Mouse (Mus musculus) kidney, postnatal 4 days (tissue): Measurements from ENCODE around the gene Ptcd1.
A peak's percentile ranks its signal among the peaks of the same experiment; 100 is the strongest.
"Not testable (repeated sequence)": the region's sequence is repeated elsewhere in the genome, so short reads cannot be mapped to it uniquely, and the experiment has no call there.

Experiments
- DNase-seq, 2 experiments: peaks; one replicate each; pipeline ENCODE4 v3.0.0; 2021; ENCODE audit warnings: mixed read lengths in 2 of 2

Ptcd1 gene

DNA sequence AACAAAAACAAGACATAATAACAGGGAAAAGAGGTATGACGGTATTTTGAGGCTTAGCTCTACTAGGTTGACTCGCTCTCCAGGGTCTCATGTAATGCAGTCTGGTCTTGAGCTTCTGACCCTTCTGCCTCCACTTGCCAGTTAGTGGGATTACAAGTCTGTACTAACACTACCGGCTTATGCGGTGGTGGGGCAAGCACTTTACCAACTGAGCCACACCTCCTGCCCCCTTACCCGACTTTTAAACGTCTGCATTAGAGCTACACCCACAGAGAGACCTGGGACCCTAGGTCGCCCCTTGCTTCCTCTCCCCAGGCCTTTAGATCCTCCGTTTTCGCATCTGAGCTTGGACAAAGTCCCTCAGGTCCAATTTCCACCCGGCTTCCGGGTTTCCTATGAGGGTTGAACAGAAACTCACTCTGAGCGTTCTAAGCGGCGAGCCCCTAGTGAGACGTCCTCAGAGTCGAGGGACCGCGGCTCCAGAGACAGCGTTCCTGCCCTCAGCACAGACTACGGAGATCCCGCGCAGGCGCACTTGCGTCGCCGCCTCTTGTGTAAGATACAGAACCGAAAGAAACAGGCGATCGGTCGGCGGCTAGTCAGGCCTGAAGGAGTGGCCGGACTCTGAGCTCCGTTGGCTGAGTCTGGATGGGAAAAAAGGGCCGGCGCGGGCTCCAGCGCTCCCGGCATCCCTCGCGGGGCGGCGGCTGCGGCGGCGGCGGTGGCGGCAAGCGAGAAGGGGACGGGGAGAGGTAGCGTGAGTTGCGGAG lies at the start of gene Ptcd1, which contains the start of gene Cpsf4:
Gene Ptcd1 (minus strand): TSS at position 573 of the 770 bp plus-strand sequence.
Gene Cpsf4 (plus strand): TSS at position 678 of the 770 bp plus-strand sequence.
- DNase-seq, result peak; percentile 99 to 100

DNA sequence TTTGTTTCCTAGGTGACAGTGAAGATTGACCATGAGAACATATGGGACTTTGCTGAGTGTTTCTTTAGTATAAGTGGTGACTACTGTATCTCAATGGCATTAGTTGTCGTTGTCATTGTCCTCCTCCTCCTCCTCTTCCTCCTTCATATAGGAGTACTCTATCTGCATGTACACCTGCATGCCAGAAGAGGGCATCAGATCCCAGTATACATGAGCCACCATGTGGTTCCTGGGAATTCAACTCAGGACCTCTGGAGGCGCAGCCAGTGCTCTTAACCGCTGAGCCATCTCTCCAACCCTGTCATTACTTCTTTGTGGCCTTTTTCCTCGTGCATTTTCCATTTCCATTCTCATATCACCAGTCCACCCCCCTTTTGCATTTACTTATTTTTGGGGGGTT lies 47.8 kb upstream of the Ptcd1 start:
- DNase-seq, result no peak

DNA sequence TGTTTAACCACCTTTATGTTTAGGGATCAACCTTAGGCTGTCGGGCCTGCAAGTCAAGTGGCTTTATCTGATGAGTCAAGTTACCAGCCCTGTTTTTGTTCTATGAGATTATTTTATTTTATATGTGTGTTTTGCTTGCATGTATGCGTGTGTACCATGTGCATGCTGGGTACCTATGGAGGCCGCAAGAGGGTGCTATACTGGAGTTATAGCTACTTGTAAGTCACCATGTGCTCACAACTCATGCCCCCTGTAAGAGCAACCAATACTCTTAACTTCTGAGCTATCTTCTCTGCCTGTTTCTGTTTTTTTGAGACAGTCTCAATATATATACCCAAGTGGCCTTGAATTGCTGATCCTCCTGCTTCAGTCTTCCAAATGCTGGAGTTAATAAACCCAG lies 46.6 kb upstream of the Ptcd1 start:
- DNase-seq, result no peak

DNA sequence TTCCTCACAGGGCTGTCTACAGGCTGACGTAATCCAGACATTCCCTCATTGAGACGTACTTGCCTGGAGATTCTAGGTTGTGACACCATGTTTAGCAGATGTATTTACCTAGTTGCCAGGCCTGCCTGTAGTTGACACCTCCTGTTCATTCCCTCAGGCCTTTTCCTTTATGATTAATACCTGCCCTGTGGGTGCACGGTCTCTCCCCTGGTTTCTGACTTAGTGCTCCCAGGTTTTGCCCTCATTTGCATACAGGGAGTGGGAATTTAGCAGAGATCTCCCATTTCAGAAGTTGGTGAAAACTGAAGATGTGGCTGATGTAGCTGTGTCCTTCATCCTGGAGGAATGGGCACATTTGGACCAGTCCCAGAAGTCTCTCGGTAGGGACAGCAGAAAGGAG lies 45.3 kb upstream of the Ptcd1 start:
- no peak for DNase-seq

DNA sequence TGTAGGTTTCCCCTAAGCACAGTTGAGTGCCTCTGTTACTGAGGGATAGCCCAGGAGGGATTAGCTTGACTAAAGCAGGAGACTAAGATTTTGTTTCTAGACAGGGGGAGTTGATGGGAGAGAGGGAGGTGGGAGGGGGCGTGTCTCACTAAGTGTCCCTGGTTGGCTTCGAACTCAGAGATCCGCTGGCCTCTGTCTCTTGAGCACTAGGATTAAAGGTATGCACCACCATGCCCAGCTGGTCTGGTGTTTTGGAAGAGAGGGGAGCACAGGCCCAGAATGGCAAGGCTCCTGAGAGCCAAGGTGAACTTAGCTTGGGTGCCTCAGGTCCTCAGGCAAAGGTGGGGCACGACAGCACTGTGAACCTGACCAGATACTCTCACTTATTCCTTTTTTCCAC lies 44.4 kb upstream of the Ptcd1 start:
- no peak for DNase-seq

DNA sequence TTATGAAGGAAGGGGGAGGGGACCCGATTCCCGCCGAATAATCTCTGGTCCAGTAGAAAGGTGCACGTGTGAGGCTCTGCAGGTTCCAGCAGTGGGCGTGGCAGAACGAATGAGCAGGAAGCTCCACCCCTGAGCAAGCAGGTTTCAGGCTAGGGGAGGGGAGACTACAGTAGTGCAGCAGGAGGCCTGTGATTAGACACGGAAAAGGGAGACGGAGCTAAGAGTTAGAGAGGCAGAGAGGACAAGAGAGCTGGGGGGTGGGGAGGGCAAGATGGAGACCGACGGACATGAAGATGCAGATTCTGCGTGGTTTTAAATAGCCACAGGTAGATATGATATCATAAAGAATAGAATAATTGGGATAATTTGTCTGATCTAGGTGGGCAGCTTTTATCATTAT lies 41.5 kb upstream of the Ptcd1 start:
- not testable (repeated sequence) for DNase-seq

DNA sequence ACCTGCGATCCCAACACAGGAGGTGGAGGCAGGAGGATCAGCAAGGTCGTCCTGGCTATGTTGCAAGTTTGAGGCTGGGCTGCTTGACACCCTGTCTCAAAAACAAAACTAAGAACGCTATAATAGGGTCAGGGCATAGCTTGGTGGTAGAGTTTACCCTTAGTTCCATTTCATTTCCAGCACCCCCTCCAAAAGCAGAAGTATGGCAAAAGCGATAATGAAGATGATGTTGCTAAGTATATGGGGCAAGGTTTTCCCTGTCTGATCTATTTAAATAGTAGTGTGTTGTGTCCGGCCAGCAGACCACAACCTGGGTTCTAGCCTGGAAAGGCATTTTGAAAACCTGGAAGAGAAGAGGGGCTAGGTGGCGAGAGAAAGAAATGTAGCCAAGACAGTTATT lies 41.0 kb upstream of the Ptcd1 start:
- DNase-seq, result no peak

DNA sequence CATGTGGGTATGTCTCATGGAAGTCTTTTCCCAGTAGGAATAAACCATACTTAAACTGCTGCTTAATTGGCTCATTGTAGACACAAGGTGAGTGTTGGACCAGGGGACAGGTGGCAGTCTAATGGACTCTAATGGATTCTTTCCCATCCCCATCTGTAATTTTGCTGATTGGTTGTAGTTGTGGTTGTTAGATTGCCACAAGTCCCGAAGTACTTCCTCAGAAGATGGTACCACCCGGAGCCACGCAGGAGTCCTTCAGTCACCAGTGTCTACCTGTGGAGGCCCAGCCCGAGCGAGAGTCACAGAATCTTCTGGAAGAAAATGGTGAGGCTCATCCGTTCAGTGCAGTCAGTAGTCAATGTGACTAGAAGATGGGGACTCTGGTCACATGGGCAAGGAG lies 40.5 kb upstream of the Ptcd1 start:
- no peak for DNase-seq

DNA sequence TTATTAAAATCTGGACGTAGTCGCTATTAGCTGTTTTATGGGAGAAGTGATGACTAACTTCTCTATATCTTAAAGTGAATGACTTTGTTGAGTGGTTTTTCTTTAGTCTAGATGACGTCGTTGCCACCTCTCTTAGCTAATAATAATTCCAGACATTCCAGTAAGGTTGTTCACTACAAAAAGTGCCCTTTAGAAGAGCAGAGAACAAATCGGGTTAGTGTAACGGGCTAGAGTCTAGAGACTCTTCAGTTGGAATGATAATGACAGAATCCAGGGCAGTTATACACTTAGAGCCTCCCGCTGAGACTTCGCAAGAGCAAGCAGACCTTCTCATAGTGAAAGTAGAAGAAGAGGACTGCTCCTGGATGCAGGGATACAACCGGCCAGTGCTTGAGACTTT lies 38.1 kb upstream of the Ptcd1 start:
- DNase-seq, result peak in 1 of 2 experiments; percentile 17

DNA sequence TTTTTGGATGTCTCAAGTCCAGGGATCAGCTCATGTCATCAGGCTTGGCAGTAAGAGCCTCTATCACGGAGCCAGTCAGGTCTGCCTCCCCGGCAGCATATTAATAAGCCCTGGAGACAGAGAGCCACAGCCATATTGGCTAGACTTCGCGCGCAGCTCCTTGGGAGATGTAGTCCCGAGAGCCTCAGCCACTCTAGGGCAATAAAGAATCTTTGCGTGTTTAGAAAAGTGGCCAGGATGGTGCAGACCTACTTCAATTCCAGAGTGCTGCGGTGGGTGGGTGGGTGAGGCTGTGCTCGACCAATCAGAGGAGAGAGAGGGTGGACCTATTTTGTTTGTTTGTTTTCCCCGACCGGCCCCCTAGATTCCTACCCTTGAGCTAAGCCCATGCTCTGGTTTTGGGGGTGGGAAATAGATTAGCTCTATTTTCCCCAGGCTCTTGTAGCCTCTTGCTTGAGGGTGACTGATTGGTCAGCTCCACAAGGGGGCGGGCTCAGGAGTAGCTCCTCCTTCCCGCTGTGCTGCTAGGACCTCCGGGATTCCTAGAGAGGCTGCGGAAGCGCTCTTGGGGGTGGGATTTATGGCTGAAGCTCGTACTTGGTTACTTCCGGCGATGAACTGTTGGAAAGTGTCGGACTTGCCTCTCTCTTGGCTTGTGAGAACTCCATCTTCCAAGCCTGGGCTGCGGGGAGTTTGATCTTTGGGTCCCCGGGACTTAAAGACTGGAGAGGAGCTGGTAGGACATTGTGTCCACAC lies 37.2 kb upstream of the Ptcd1 start, which contains the start of gene Zkscan5:
Gene Zkscan5 (plus strand): TSS at position 627 of the 756 bp plus-strand sequence.
- DNase-seq, result peak; percentile 99

DNA sequence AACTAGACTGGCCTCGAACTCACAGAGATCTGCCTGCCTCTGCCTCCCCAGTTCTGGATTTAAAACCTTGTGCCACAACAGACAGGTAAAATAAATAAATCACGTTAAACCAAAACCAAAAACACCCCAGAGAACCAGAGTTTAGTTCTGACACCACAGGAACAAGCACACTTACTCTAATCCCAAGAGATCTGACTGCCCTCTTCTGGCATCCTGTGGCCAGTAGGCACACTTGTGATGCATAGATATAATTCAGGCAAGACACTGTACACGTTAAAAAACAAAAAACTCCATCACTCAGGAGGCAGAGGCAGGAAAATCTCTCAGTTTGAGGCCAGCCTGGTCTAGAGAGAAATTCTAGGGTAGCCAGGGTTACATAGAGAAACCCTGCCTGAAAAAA lies 35.5 kb upstream of the Ptcd1 start:
- no peak for DNase-seq

DNA sequence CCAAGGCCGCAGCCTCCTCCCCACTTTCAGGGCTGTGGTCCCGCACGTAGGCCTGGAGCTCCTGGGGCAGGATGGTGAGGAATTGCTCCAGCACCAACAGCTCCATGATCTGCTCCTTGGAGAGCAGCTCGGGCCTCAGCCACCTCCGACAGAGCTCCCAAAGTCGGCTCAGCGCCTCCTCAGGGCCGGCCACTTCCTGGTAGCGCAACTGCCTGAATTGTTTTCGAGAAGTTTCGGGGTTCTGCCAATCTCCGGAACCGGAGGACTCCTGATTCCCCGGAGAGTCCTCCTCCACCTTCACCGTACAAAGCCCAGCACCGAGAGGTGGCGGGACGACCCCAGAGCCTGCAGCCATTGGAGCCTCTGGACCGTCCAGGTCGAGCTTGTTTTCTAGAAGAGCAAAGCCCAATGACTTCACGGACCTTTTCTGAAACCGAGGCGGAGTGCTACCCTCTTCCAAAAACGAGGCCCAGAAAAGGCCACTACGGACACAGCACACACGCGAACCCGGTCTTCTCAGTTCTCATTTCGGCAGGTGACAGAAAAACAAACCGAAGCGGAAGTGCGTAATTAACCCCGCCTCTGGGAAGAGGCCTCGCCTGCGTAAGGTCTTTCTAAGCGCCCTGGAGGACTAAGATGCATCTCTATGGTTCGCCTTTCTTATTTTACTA lies 34.5 kb upstream of the Ptcd1 start, which contains the start of gene Zkscan14:
Gene Zkscan14 (minus strand): TSS at position 548 of the 671 bp plus-strand sequence.
- DNase-seq, result peak; percentile 77 to 84

DNA sequence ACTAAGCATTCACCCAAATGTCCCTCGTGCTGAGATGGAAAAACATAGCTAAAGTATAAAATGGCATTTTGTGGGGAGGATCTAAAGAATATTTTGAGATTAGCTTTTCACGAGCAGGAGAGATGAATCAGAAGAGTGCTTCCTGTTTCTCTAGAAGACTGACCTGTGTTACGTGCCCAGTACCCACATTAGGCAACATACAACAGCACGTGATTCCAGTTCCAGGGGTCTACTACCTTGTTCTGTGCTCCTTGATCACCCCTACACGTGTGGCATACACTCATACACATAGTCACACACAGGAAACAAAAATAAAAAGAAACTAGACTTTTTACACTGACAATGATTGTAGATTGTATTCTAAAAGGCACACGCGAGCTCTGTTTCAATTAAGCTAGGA lies 33.5 kb upstream of the Ptcd1 start:
- DNase-seq, result no peak

DNA sequence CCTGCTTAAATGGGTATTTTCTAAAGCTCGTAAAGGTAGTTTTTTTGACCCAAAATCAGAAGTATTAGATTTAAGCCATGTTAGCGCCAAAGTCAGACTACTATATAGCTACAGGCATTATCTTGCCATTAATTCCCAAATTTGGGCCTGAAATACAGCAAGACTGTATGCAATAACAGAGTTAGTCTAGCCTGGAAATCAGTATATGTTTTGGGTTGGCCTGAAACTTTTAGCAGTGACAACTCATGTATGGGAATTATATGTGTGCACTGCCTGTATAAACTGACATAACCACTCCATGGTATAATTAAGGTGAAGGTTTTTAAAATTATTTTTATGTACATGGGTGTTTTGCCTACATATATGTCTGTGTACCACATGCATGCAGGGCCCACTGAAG lies 25.1 kb upstream of the Ptcd1 start, which contains the start of gene Atp5j2:
Gene Atp5j2 (minus strand): TSS at position 101 of the 400 bp plus-strand sequence.
- no peak for DNase-seq

DNA sequence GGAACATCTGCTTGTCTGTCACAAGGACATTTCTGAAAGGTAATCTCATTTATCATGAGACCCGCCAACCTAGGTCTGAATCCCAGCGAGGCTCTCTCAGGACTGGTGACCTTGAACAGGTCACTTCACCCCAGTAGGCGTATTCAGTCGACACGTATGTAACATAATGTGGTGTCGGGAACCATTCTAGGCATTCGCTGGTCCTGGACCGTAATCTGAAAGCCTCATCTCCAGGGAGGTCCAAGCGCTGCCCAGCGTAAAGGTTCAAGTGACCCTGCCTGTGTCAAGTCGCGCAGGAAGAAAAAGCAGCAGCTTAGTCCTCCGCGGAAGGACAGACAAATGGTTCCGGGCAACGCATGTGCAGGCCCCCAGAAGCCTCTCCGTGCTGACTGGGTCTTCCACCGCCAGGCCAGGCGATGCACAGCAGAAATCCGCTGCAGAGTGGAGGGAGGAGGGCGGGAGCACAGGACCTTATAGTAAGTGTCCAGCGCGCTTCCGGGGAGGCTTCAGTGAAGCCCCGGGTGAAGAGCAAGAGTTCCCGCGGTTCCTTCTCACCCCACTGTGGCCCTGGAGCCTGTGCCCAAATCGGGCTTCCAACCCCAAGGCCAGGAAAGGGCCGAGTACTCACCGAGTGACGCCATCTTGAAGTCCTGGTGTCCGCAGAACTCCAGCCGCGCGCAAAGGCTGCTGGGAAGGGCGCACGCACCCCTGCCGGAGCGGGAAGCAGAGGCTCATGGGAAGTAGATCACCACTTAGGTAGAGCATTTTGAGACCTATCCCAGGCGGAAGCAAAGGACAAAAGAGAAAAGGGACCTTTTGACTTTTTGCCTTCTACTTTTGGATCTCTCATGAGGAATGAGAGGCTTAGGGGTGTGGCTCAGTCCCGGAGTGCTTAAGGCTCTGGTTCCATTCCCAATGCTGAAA lies 24.2 kb upstream of the Ptcd1 start:
- DNase-seq, result peak; percentile 93 to 96

DNA sequence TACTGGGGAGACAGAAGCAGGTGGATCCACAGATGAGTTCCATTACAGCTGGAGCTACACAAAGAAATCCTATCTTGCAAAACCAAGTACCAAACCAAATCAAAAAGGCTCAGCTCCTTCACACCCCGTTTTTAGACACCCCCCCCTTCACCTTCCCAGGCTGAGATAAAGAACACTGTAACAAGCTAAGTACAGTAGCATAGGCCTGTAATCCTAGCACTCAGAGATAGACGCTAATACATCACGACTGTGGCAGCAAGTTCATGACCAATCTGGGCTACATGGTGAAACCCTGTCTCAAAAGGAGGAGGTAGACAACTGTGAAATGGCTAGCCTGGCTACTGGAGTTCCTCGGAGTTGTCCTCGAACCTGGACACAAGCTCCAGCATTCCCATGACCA lies 23.5 kb upstream of the Ptcd1 start:
- DNase-seq, result no peak

DNA sequence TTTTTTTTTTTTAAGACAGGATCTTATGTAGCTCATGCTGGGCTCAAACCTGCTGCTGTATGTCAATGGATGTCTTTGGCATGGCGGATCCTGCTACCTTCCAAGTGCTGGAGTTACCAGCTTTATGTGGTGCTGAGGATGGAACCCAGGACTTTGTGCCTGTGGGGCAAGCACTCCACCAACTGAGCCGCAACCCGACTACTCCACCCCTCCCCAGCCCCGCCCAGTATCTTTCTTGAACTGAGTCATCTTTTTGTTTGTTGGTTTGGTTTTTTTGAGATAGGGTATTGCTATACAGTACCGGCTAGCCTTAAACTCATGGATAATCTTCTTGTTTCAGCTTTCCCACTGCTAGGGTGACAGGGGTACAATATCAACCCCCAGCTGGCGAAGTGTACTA lies 22.5 kb upstream of the Ptcd1 start:
- DNase-seq, result no peak

DNA sequence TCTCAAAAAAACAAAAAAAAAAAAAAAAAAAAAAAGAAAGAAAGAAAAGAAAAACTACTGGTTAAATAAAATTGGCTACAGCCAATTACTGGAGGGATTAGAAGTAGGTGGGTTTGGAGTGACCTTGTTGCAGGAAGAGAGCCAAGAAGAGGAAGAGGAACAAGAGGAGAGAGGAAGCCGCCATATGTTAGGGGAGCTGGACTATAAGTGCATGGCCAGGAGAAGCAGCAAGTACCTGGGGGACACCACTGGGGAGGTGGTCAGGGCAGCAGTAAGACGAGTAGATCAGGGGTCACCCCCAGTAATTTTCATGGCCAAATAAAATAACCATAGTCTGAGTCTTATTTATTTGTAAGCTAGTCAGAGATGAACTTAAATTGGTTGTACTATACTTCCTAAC lies 18.3 kb upstream of the Ptcd1 start:
- no peak for DNase-seq

DNA sequence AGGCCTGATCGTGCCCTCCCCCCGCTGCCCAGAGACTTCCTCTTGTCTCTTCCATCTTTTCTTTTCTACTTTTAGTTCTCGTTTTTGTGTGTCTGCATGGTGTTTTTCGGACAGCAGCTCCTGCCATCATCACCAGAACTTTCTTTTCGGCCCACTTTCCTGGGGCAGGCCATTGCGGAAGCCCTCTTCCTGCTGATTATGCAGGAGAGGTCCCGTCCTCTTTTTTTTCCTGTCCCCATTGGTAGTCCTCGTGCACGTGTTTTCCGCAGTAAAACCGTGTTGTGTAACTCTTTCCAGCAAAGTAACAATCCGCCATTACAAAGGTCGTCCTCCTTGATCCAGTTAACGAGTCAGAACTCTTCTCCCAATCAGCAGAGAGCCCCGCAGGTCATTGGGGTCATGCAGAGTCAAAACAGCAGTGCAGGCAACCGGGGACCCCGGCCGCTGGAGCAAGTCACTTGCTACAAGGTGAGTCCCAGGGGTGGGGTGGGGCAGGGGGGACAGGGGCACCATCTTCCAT lies 11.6 kb upstream of the Ptcd1 start:
- no peak for DNase-seq

DNA sequence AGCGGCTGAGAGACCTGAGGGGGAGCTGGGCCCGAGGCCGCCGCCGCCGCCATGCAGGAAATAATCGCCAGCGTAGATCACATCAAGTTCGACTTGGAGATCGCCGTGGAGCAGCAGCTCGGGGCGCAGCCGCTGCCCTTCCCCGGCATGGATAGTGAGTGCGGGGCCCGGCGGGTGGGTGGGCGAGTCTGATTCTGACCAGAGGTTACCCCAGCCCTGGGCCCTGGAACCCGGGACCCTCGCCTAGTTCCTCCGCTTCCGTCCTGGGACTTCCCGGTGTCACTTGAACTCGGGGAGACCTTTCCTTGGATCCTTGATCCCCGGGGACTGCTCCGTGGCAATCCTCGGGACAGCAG lies 376 bp upstream of the Ptcd1 start:
- DNase-seq, result no peak

DNA sequence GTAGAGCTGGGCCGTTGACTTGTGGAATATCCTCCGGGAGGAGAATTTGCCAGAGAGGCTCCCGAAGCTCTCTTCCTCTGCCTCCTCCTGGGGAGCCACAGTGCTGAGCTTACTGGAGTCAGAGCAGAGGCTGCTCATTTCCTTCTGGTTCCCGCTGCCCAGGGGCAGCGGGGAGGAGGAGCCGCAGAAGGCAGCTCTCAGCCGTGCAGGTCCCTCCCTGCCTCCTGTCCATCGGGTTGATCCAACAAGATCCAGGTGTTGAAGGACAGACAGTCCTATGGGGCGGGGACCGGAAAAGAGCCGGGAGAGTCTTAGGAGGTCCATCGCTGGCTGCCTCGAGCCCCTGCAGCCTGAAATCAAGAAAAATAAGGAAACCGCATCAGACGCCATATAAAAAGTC lies 1.7 kb downstream of the Ptcd1 start:
- no peak for DNase-seq

DNA sequence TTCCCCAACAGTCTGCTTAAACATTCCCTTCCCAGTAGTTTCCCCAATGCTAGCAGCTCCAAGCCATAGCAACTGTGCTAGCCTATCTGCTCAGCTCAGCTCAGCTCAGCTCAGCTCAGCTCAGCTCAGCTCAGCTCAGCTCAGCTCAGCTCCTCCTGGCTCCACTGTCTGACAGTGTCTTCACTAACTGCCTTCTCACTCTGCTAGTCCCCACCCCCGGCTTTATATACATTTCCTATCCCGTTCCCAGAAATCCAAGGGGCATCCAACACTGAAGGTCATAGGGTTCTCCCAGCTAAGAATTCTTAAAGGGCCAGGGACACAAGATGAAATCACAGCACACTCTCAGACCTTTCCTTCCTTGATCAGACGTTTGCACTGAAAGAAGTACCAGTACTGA lies 2.2 kb downstream of the Ptcd1 start:
- no peak for DNase-seq
